Mouse (Mus musculus): ENCODE data around the gene Mzf1. TPM values are rescaled to one million over a fixed set of nuclear protein-coding genes. Genes with fewer than 3 reads are reported as not detected.
A peak's percentile ranks its signal among the peaks of the same experiment; 100 is the strongest.

The Mzf1 gene
- polyA plus RNA-seq, 1 experiment from 2014 or later: 0.45 TPM

DNA sequence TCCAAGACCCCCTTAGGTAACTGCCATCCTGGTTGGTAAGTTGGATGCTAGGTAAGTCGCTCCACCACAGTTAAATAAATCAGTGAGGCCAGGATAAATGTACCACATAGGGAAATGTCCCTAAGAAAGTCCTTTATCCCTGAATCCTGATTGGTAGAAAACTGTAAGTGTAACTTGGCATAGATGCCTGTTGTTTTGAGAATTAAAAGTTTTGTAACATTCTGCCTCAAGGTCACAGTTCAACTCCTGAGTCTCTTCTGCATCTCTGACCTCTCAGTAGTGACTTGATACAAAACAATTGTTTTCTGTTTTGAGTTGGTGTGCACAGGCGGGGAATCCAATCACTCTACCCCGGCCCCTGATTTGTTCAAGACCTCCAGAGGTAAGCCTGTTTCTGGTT lies 55.7 kb downstream of the Mzf1 start, which contains the start of gene Trim28:
TSS of gene Trim28 (plus strand) at position 264 of the 400 bp plus-strand sequence.
- ATAC-seq (ENCODE audit: low read depth) (no peak), DNase-seq (no peak)
- Histone ChIP-seq H3K9ac (no peak within 1 kb of the TSS), H3K27ac (no peak within 1 kb of the TSS), H3K9me3 (replicated peaks) (no peaks in the 10 kb centered on the region), H3K4me3 (replicated peaks) (no peak within 1 kb of the TSS), H3K27me3 (no peaks in the 10 kb centered on the region), H3K4me2 (no peak within 1 kb of the TSS), H3K36me3 (no peaks in the 10 kb centered on the region), H3K4me1 (replicated peaks) (peaks cover 11% of the 10 kb centered on the region; the same call in 1 of the 2 replicates)
- 66% methylated on average over 3 of the region's 3 CpGs for WGBS (ENCODE audit: insufficient replicate concordance)

GRCm38 (mm10) chr7:12998053-12998452 lies 56.5 kb downstream of the Mzf1 start, which contains the start of gene Slc27a5:
Slc27a5 (minus strand) TSS chr7:12998192.
- Histone ChIP-seq H3K4me1 (replicated peaks) (peaks cover 11% of the 10 kb centered on the region; the same call in 1 of the 2 replicates), H3K4me3 (replicated peaks) (no peak within 1 kb of the TSS), H3K27me3 (no peaks in the 10 kb centered on the region), H3K36me3 (no peaks in the 10 kb centered on the region), H3K9ac (no peak within 1 kb of the TSS), H3K27ac (no peak within 1 kb of the TSS), H3K4me2 (no peak within 1 kb of the TSS; the same call in 1 of the 2 replicates), H3K9me3 (replicated peaks) (no peaks in the 10 kb centered on the region)
- peak; percentile 53 for ATAC-seq (ENCODE audit: low read depth)
- DNase-seq: no peak
- WGBS (ENCODE audit: insufficient replicate concordance): 53% methylated on average over 5 of the region's 5 CpGs

DNA sequence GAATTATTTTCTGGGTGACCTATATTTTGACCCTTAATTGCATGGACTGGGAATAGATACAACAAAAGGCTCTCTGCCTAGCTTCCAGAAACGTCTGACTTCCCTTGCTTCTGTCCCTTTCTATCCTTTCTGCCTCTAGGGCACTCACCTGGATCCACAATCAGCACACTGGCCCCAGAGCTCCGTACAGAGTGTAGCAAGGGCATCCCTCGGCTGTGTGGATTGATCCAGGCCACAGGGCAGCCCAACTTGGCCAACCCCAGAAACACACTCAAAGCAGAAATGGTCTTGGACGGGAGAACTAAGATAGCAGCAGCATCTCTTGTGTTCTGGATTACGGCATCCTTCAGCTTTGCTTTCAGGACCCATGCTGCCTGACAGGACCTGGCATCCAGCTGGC lies 57.3 kb downstream of the Mzf1 start:
- Histone ChIP-seq H3K36me3 (no peaks in the 10 kb centered on the region), H3K9ac (no peak overlapping the region), H3K4me1 (replicated peaks) (peaks cover 11% of the 10 kb centered on the region; the same call in 1 of the 2 replicates), H3K27ac (no peak overlapping the region), H3K9me3 (replicated peaks) (no peaks in the 10 kb centered on the region), H3K4me2 (no peak overlapping the region), H3K4me3 (replicated peaks) (no peak overlapping the region), H3K27me3 (no peaks in the 10 kb centered on the region)
- no peak for DNase-seq
- WGBS (ENCODE audit: insufficient replicate concordance): 48% methylated on average over 5 of the region's 5 CpGs
- ATAC-seq (ENCODE audit: low read depth): no peak

- DNase-seq (no peak), ATAC-seq (ENCODE audit: low read depth) (no peak)
- H3K4me1 ChIP-seq (replicated peaks): peaks cover 11% of the 10 kb centered on the region; the same call in 1 of the 2 replicates
- H3K27ac ChIP-seq: no peak overlapping the region; the same call in 1 of the 2 replicates
- H3K27me3 ChIP-seq: no peaks in the 10 kb centered on the region
- H3K4me3 ChIP-seq (replicated peaks): no peak overlapping the region
- no peaks in the 10 kb centered on the region for H3K9me3 ChIP-seq (replicated peaks)
- H3K9ac ChIP-seq: no peak overlapping the region
- H3K4me2 ChIP-seq: no peak overlapping the region
- H3K36me3 ChIP-seq: no peaks in the 10 kb centered on the region
Observed at GRCm38 (mm10) chr7:12995862-12996261, 58.7 kb downstream of the Mzf1 start.

GRCm38 (mm10) chr7:12993148-12993547 lies 61.4 kb downstream of the Mzf1 start:
- no peak for DNase-seq
- no peaks in the 10 kb centered on the region for H3K36me3 ChIP-seq
- no peak overlapping the region for H3K27ac ChIP-seq
- no peak overlapping the region for H3K4me2 ChIP-seq
- no peaks in the 10 kb centered on the region for H3K9me3 ChIP-seq (replicated peaks)
- H3K27me3 ChIP-seq: no peaks in the 10 kb centered on the region
- 79% methylated on average over 10 of the region's 10 CpGs for WGBS (ENCODE audit: insufficient replicate concordance)
- no peak for ATAC-seq (ENCODE audit: low read depth)
- no peak overlapping the region for H3K9ac ChIP-seq
- peaks cover 24% of the 10 kb centered on the region for H3K4me1 ChIP-seq (replicated peaks)
- no peak overlapping the region for H3K4me3 ChIP-seq (replicated peaks)

Other genes with a start within 250 kb of the Mzf1 start
- gene Zfp329, start 235.9 kb downstream of the Mzf1 start, polyA plus RNA-seq (2015; fragmentation: Nextera tagmentation; extraction: Ambion mirVana): 2.6 and 3.0 TPM in 2 replicates
- 11.7 and 14.0 TPM in 2 replicates for gene Zfp110, start 220.0 kb downstream of the Mzf1 start, polyA plus RNA-seq (2015; fragmentation: Nextera tagmentation; extraction: Ambion mirVana)
- gene Zfp128, start 173.6 kb downstream of the Mzf1 start, polyA plus RNA-seq (2015; fragmentation: Nextera tagmentation; extraction: Ambion mirVana): 0.66 TPM in 2 replicates
- gene Zscan22, start 156.9 kb downstream of the Mzf1 start, polyA plus RNA-seq (2015; fragmentation: Nextera tagmentation; extraction: Ambion mirVana): 4.6 and 5.5 TPM in 2 replicates
- 724 and 893 TPM in 2 replicates for gene Rps5, start 132.5 kb downstream of the Mzf1 start, polyA plus RNA-seq (2015; fragmentation: Nextera tagmentation; extraction: Ambion mirVana)
- gene Rnf225, start 127.3 kb downstream of the Mzf1 start, polyA plus RNA-seq (2015; fragmentation: Nextera tagmentation; extraction: Ambion mirVana): 0.16 and 0.24 TPM in 2 replicates
- gene Zfp324, start 88.9 kb downstream of the Mzf1 start, polyA plus RNA-seq (2015; fragmentation: Nextera tagmentation; extraction: Ambion mirVana): 3.3 and 3.6 TPM in 2 replicates
- gene Zfp446, start 76.9 kb downstream of the Mzf1 start, polyA plus RNA-seq (2015; fragmentation: Nextera tagmentation; extraction: Ambion mirVana): 2.9 and 3.6 TPM in 2 replicates
- 4.5 and 4.9 TPM in 2 replicates for gene Slc27a5, start 56.6 kb downstream of the Mzf1 start, polyA plus RNA-seq (2015; fragmentation: Nextera tagmentation; extraction: Ambion mirVana)
- gene Trim28, start 55.6 kb downstream of the Mzf1 start, polyA plus RNA-seq (2015; fragmentation: Nextera tagmentation; extraction: Ambion mirVana): 92.3 and 102 TPM in 2 replicates
- gene Zbtb45, start 44.7 kb downstream of the Mzf1 start, polyA plus RNA-seq (2015; fragmentation: Nextera tagmentation; extraction: Ambion mirVana): 14.4 and 17.3 TPM in 2 replicates
- 127 and 130 TPM in 2 replicates for gene Chmp2a, start 20.0 kb downstream of the Mzf1 start, polyA plus RNA-seq (2015; fragmentation: Nextera tagmentation; extraction: Ambion mirVana)
- 70.0 and 80.8 TPM in 2 replicates for gene Ube2m, start 16.5 kb downstream of the Mzf1 start, polyA plus RNA-seq (2015; fragmentation: Nextera tagmentation; extraction: Ambion mirVana)
- gene Vmn1r85, start 40.4 kb upstream of the Mzf1 start, polyA plus RNA-seq (2015; fragmentation: Nextera tagmentation; extraction: Ambion mirVana): not detected in 2 replicates
- gene Vmn1r86, start 65.2 kb upstream of the Mzf1 start, polyA plus RNA-seq (2015; fragmentation: Nextera tagmentation; extraction: Ambion mirVana): not detected in 2 replicates
- not detected in 2 replicates for gene Vmn1r87, start 85.4 kb upstream of the Mzf1 start, polyA plus RNA-seq (2015; fragmentation: Nextera tagmentation; extraction: Ambion mirVana)
- 0.01 TPM in 1 of 2 replicates, not detected in the other for gene Vmn1r88, start 104.8 kb upstream of the Mzf1 start, polyA plus RNA-seq (2015; fragmentation: Nextera tagmentation; extraction: Ambion mirVana)
- not detected in 2 replicates for gene Vmn1r89, start 158.3 kb upstream of the Mzf1 start, polyA plus RNA-seq (2015; fragmentation: Nextera tagmentation; extraction: Ambion mirVana)
- 137 and 154 TPM in 2 replicates for gene Lig1, start 222.5 kb upstream of the Mzf1 start, polyA plus RNA-seq (2015; fragmentation: Nextera tagmentation; extraction: Ambion mirVana)
- 2.1 and 2.6 TPM in 2 replicates for gene Zswim9, start 224.0 kb upstream of the Mzf1 start, polyA plus RNA-seq (2015; fragmentation: Nextera tagmentation; extraction: Ambion mirVana)